Mouse (Mus musculus) layer of hippocampus, postnatal 10 days (tissue): ENCODE data around the gene Hagh. TPM values are rescaled to one million over a fixed set of nuclear protein-coding genes. Genes with fewer than 3 reads are reported as not detected.

Experiments
- DNase-seq, 2 experiments: peaks; one replicate each; pipeline ENCODE4 v3.0.0; 2021; ENCODE audit warnings: low spot score in 2 of 2
- total RNA-seq, 2 experiments: library from RNA; stranded (reverse); gene quantifications; 2 replicates each; pipeline ENCODE4 v1.2.3; 2021

Hagh gene
- total RNA-seq, 2 experiments from 2014 or later: 81.5 to 87.7 TPM

DNA sequence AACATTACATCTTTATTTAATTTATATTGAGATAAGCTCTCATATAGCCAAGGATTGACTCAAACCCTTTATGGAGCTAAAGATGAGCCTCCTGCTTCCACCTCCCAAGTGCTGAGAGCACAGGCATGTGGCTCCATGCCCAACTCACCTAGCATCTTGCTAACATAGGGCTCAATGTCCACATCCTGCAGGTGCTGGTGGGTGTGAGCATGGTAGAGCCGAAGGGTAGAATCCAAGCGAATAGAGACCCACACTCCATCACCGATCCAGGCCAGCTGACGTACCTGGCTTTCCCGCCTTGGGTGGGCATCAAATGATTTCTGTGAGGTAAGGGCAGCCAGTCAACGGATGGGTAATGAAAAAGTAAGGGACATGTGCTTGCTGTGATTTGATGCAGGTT is 60.1 kb downstream of the Hagh start:
- DNase-seq: no peak

DNA sequence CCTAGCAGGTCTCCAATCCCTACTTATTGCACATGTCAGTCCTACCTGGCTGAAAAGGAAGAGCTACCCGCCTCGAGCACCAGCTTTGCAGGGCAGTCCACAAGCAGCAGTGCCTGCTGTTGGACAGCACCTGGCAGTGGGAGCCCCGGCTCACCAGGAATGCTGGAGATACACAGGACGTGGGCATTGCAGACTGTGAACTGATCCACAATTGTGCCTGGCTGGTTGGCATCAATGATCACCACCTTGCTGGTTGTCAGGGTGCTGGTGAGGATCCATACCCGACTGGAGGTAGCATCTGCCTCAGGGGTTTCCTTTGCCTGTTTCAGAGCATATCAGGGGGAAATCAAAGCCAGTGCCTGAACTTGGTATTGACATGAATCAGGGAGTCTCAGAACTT is 62.2 kb downstream of the Hagh start:
- DNase-seq: no peak

DNA sequence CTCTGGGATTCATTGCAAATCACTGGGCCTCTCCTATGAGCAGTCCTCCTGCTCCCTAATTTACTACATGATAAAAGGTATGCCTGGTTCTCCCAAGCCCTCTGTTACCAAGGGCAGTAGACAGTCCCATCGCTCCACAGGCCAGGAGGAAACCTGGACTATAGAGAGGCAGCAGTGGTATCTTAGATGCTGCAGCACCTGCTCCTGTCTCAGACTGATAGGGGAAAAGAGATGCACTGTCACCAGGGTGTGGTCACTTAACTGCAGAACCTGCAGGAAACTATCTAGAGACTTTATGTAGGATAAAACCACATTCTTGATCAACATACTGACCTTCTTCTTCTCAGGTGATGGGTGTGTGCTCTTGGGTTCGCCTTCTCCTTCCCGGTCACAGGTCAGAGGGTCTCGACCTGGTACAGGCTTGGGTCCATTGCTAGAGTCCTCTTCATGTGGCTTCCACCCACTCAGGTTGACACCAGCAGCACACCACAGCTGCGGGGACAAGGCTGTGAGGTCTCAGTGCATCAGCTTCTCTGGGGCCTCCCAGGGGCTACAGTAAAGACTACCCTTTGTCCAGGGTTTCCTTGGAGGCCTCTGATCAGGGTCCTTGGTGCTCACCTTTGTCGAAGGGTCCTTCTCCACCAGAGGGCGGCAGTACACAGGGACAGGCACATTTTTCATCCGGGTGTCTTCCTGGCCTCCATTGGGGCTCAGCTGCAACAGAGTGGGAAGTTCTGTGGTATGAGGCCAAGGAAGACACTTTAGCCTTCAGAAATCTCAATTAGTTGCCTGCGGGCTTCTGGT is 62.9 kb downstream of the Hagh start:
- DNase-seq: no peak

DNA sequence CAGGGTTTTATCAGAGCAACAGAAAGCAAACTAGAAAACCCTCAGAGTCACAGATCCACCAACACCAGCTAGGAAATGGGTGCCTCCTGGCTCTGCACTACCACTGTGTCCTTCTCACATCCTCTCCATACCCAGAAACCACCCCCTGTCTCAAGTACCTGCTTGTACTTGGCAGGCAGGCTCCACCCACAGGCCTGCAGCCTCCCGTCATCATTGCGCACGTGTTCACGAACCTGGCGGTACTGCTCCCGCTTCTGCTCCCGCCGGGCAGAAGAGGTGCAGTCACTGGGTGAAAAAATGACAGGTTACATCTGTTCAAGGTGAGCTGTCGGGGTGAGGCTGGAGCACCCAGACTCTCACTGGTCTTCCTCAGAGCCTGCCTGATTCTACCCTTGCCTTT is 63.8 kb downstream of the Hagh start:
- DNase-seq: no peak

DNA sequence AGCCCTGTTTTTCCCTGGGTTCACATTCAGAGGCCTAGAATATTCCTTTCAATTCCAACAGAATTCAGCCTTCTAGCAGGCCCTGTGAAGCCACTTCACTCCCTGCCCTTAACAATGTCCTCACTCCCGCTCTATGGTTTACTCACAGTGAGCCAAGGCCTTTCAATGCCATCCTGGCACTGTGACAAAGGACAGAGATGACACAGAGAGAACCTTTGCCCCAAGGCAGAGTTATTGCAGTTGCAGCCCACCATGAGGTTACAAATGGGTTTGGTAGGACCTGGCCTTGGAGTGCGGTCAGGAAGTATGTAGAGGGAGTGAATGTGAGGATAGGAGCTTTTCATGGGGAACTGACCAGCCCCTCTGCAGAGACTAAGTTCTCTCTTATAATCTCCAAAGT is 67.6 kb downstream of the Hagh start:
- no peak for DNase-seq

DNA sequence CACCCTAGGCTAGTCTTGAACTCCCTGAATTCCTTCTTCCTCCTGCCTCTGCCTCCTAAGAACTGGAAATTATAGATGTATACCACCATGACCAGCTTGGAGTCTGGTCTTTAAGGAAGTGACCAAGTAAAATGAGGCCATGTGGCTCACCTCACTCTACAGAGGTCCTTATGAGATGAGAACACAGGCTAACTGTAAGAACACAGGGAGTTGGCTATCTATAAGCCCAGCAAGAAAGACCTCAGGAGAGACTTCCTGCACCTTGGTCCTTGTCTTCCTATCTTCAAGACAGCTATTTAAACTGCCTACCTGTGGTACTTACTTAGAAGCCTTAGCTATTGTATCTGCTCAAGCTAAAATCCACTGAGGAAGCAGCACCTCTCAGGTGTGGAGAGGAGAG is 74.0 kb downstream of the Hagh start:
- no peak for DNase-seq

Other genes with a start within 250 kb of the Hagh start
- gene Tsc2, start 207.5 kb upstream of the Hagh start, total RNA-seq: 100 to 1,000 TPM; 171 to 176 TPM
- 1 to 10 TPM; 4.9 to 7.8 TPM for gene Nthl1, start 207.5 kb upstream of the Hagh start, total RNA-seq
- gene Slc9a3r2, start 189.8 kb upstream of the Hagh start, total RNA-seq: 10 to 100 TPM; 48.5 to 49.4 TPM
- gene Npw, start 181.7 kb upstream of the Hagh start, total RNA-seq: 1 to 10 TPM; 1.3 to 1.6 TPM
- 10 to 100 TPM; 40.1 to 43.6 TPM for gene Zfp598, start 170.5 kb upstream of the Hagh start, total RNA-seq
- 100 to 1,000 TPM; 211 to 212 TPM for gene Syngr3, start 150.2 kb upstream of the Hagh start, total RNA-seq
- gene Gfer, start 144.0 kb upstream of the Hagh start, total RNA-seq: 10 to 100 TPM; 19.3 to 22.4 TPM
- 1 to 10 TPM; 4.8 to 5.0 TPM for gene Noxo1, start 143.9 kb upstream of the Hagh start, total RNA-seq
- 10 to 100 TPM; 28.5 to 34.3 TPM for gene Tbl3, start 132.5 kb upstream of the Hagh start, total RNA-seq
- gene Rnf151, start 122.1 kb upstream of the Hagh start, total RNA-seq: not detected
- gene Rps2, start 122.0 kb upstream of the Hagh start, total RNA-seq: 100 to 1,000 TPM; 563 to 651 TPM
- 100 to 1,000 TPM; 180 to 197 TPM for gene Ndufb10, start 115.7 kb upstream of the Hagh start, total RNA-seq
- gene Rpl3l, start 112.3 kb upstream of the Hagh start, total RNA-seq: under 1 TPM; 0.53 to 0.62 TPM
- 10 to 100 TPM; 46.7 to 47.5 TPM for gene Msrb1, start 103.5 kb upstream of the Hagh start, total RNA-seq
- gene Hs3st6, start 87.2 kb upstream of the Hagh start, total RNA-seq: under 1 TPM in 1 of 2 experiments, not detected in 1; 0.40 TPM
- not detected for gene Meiob, start 35.9 kb upstream of the Hagh start, total RNA-seq
- gene Fahd1, start 10.2 kb downstream of the Hagh start, total RNA-seq: 10 to 100 TPM; 15.6 to 16.2 TPM
- gene Igfals, start 25.9 kb downstream of the Hagh start, total RNA-seq: not detected
- 10 to 100 TPM; 40.4 to 40.5 TPM for gene Nubp2, start 46.2 kb downstream of the Hagh start, total RNA-seq
- gene Spsb3, start 46.5 kb downstream of the Hagh start, total RNA-seq: 10 to 100 TPM; 36.4 to 36.9 TPM
- 10 to 100 TPM; 61.6 to 62.1 TPM for gene Eme2, start 54.9 kb downstream of the Hagh start, total RNA-seq
- 10 to 100 TPM; 74.1 to 77.8 TPM for gene Mrps34, start 55.0 kb downstream of the Hagh start, total RNA-seq
- 10 to 100 TPM; 40.8 to 44.2 TPM for gene Nme3, start 56.4 kb downstream of the Hagh start, total RNA-seq
- gene Mapk8ip3, start 96.8 kb downstream of the Hagh start, total RNA-seq: 100 to 1,000 TPM; 276 to 287 TPM
- 10 to 100 TPM; 13.0 to 14.1 TPM for gene Jpt2, start 120.5 kb downstream of the Hagh start, total RNA-seq
- gene Cramp1l, start 175.6 kb downstream of the Hagh start, total RNA-seq: 10 to 100 TPM; 27.2 to 28.9 TPM
- 10 to 100 TPM; 25.6 to 30.1 TPM for gene Ift140, start 175.9 kb downstream of the Hagh start, total RNA-seq
- gene Tmem204, start 243.4 kb downstream of the Hagh start, total RNA-seq: 1 to 10 TPM; 7.4 to 7.9 TPM